Mouse (Mus musculus) lung, embryonic 15.5 days (tissue): Measurements from ENCODE around the gene Eif4g3. TPM values are rescaled to one million over a fixed set of nuclear protein-coding genes. Genes with fewer than 3 reads are reported as not detected.

Experiments used
- ATAC-seq: fragments of 200-750 bp; cut with Nextera tagmentation; 2 replicates; pipeline ENCODE4 v1.8.0; 2017; ENCODE audit warnings: moderate number of reproducible peaks, borderline replicate concordance; ENCODE audit not compliant: low FRiP score, low TSS enrichment; ENCODE audit errors: extremely low read depth
- H3K27ac ChIP-seq: fragments of 300-500 bp; sonication (generic); 2 replicates; pipeline ENCODE4 v1.5.1; 2015; ENCODE audit warnings: moderate library complexity, mild to moderate bottlenecking, inconsistent platforms
- H3K27me3 ChIP-seq: fragments of 300-500 bp; sonication (generic); 2 replicates; pipeline ENCODE4 v1.6.1; 2015; ENCODE audit warnings: inconsistent platforms
- H3K36me3 ChIP-seq: fragments of 300-500 bp; sonication (generic); 2 replicates; pipeline ENCODE4 v1.6.1; 2015; ENCODE audit warnings: inconsistent platforms
- H3K4me1 ChIP-seq: fragments of 300-500 bp; sonication (generic); 2 replicates; pipeline ENCODE4 v1.6.1; 2015; ENCODE audit warnings: inconsistent platforms
- H3K4me2 ChIP-seq: fragments of 300-500 bp; sonication (generic); 2 replicates; pipeline ENCODE4 v1.6.1; 2015; ENCODE audit warnings: inconsistent platforms, mild to moderate bottlenecking, moderate library complexity
- H3K4me3 ChIP-seq: fragments of 300-500 bp; sonication (generic); 2 replicates; pipeline ENCODE4 v1.5.1; 2015; ENCODE audit warnings: mild to moderate bottlenecking, inconsistent platforms
- H3K9ac ChIP-seq: fragments of 300-500 bp; sonication (generic); 2 replicates; pipeline ENCODE4 v1.6.1; 2015; ENCODE audit warnings: inconsistent platforms
- H3K9me3 ChIP-seq: fragments of 300-500 bp; sonication (generic); 2 replicates; pipeline ENCODE4 v1.6.1; 2016; ENCODE audit warnings: inconsistent platforms
- WGBS: fragments of 180-500 bp; shearing (Covaris S2); methylation state at CpG from one replicate; pipeline ENCODE4 v1.1.7; 2015; 5-methylcytosine and 5-hydroxymethylcytosine counted together
- polyA plus RNA-seq: library from polyadenylated mRNA; unstranded; fragments of >200 nt; fragmentation: Nextera tagmentation; extraction: Ambion mirVana; gene quantifications from 2 replicates; pipeline ENCODE4 v1.2.1, GENCODE M21; 2015

Gene Eif4g3
- polyA plus RNA-seq, 1 experiment from 2014 or later, result 29.6 TPM

DNA sequence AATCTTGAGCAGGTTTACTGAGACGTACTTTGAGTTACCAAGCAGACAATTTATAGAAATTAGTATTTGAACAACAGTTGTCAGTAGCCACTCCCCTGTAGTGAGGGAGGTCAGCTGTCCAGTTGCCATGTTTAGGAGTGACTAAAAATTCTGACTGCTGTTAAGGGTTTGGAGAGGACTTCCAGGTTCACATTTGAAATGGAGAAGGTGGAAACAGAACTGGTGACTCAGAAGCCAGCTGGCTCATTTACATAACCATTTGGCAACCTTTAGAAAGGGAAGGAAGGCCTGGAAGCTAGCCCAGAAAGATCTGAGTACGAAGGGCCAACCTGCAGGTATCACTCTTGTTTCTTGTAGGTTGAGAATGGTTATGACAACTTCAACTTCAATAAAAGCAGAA, 75.8 kb downstream of the Eif4g3 start:
- no peak for ATAC-seq
- H3K4me3 ChIP-seq, result no peak overlapping the region

DNA sequence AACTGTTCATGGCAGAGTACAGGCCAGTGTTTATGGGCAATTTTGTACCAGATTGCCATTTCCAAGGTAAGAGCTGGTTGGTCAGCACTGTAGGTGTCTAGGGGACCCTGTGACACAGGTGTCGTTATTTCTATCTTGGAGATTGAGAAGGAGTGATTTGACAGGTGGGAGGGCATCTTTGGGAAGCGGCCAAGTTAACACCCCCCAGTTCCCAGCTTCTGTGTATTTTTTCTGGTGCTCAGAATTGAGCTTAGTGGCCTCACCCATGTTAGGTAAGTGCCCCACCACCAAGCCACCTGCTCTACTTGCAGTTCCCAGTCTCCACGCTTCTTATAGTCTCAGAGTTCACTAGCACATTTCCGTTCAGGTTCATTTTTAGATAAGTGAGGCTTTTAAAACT, 76.5 kb downstream of the Eif4g3 start:
- Histone ChIP-seq H3K27ac (no peak overlapping the region), H3K4me2 (no peak overlapping the region), H3K4me3 (no peak overlapping the region), H3K9ac (no peak overlapping the region), H3K9me3 (no peaks in the 10 kb centered on the region), H3K27me3 (no peaks in the 10 kb centered on the region), H3K36me3 (peaks cover 22% of the 10 kb centered on the region), H3K4me1 (0 out of 2 replicates have a peak, but pooled peaks cover 4% of the 10 kb centered on the region)
- 87% methylated on average over 4 of the region's 4 CpGs for WGBS
- no peak for ATAC-seq

More for the DNA sequence above, 75.8 kb downstream of the Eif4g3 start:
- 51% methylated on average over 2 of the region's 2 CpGs for WGBS
- Histone ChIP-seq H3K9ac (no peak overlapping the region), H3K9me3 (no peaks in the 10 kb centered on the region), H3K4me1 (0 out of 2 replicates have a peak, but pooled peaks cover 4% of the 10 kb centered on the region), H3K27ac (no peak overlapping the region), H3K4me2 (no peak overlapping the region), H3K36me3 (peaks cover 22% of the 10 kb centered on the region), H3K27me3 (no peaks in the 10 kb centered on the region)

DNA sequence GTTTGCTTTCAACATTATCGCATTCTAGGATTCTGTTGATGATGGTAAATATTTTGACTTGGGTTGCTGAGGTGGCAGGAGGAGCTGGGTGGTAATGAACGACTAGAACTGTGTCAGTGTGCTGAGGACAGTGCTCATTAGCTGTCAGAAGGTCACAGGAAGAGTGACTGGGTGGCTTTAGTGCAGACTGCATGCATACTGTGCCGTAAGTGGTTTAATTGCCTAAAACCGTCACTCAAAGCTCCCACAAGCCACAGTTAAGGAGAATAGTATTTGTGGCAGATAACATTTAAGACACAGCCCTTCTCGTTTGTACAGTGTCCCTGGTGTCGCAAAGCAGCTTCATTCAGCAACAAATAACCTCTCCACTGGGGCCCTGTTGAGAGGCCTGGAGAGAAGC, 78.7 kb downstream of the Eif4g3 start:
- 62% methylated on average over 6 of the region's 6 CpGs for WGBS
- no peak overlapping the region for H3K27ac ChIP-seq
- H3K4me2 ChIP-seq, result no peak overlapping the region
- H3K27me3 ChIP-seq, result no peaks in the 10 kb centered on the region
- ATAC-seq, result no peak
- H3K9ac ChIP-seq, result no peak overlapping the region
- no peak overlapping the region for H3K4me3 ChIP-seq
- no peaks in the 10 kb centered on the region for H3K9me3 ChIP-seq
- H3K4me1 ChIP-seq, result 0 out of 2 replicates have a peak, but pooled peaks cover 7% of the 10 kb centered on the region
- peaks cover 16% of the 10 kb centered on the region; the same call in 1 of the 2 replicates for H3K36me3 ChIP-seq

DNA sequence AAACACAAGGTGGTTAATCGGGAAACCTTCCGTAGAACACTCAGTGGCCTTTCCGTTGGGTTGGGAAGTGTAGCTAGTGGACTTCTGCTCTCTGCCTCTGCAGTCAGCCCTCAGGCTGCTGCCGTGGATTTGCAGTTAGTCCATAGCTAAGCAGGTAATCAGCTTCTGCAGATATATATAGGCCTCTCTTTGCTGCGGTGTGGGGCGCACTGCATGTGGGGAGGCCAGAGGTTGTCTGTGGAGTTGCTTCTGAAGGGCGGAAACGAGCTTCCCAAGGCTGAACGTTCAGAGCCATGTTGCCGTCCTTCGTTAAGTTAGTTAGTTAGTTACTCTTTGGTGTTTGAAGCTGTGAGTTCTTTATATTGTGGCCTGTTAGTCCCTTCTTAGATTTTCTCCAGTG, 80.3 kb downstream of the Eif4g3 start:
- peaks cover 11% of the 10 kb centered on the region for H3K36me3 ChIP-seq
- ATAC-seq, result no peak
- no peaks in the 10 kb centered on the region for H3K27me3 ChIP-seq
- 93% methylated on average over 11 of the region's 11 CpGs for WGBS
- H3K9ac ChIP-seq, result no peak overlapping the region
- H3K9me3 ChIP-seq, result no peaks in the 10 kb centered on the region
- H3K4me2 ChIP-seq, result no peak overlapping the region
- no peak overlapping the region for H3K27ac ChIP-seq
- no peak overlapping the region for H3K4me3 ChIP-seq
- 0 out of 2 replicates have a peak, but pooled peaks cover 7% of the 10 kb centered on the region for H3K4me1 ChIP-seq

DNA sequence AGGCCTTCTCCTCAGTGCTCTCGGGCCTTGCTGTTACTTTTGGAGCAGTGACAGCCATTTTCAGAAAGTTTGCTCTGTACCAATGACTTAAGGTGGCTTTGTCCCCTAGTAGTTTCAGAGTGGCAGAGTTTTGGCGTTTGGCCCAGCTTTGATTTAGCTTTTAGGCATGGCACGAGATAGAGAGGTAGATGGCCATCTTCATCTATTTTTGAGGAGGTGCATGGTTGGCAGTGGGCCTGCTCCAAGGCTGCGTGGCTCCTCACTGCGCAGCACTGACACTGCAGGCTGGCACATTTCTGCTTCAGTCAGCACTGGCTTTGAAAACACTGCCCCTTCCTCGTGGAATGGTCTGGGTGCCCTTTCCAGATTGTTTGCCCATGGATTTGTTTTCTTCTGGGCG, 80.7 kb downstream of the Eif4g3 start:
- Histone ChIP-seq H3K27me3 (no peaks in the 10 kb centered on the region), H3K9me3 (no peaks in the 10 kb centered on the region), H3K4me3 (no peak overlapping the region), H3K4me2 (no peak overlapping the region), H3K4me1 (0 out of 2 replicates have a peak, but pooled peaks cover 7% of the 10 kb centered on the region), H3K9ac (no peak overlapping the region), H3K27ac (no peak overlapping the region), H3K36me3 (peaks cover 10% of the 10 kb centered on the region)
- no peak for ATAC-seq
- 62% methylated on average over 7 of the region's 7 CpGs for WGBS

DNA sequence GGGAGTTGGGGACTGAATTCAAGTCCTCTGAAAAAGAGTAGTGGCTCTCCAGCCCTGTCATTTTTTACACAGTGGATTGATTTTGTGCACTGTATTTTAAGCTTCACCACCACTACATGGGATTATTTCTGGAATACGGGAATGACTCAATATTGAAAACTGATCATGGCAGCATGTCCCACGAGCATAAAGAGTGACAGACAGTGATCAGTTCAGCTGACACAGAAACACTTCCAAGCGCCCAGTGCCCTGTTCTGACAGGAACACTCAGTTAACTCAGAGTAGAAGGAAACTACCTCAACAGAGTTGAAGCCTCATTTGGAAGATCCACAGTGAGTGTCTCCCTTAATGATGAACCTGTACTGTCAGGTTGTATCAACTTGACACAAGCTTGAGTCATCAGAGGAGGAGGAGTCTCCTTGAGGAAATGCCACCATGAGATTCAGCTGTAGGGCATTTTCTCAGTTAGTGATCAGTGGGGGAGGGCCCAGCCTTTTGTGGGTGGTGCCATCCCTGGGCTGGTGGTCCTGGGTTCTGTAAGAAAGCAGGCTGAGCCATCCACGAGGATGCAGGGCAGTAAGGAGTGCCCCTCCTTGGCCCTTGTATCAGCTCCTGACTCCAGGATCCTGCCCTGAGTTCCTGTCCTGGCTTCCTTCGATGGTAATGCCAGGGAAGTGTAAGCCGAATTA, 82.2 kb downstream of the Eif4g3 start:
- Histone ChIP-seq H3K4me1 (0 out of 2 replicates have a peak, but pooled peaks cover 7% of the 10 kb centered on the region), H3K4me3 (no peak overlapping the region), H3K27me3 (no peaks in the 10 kb centered on the region), H3K9ac (no peak overlapping the region), H3K36me3 (peaks cover 5% of the 10 kb centered on the region; the same call in 1 of the 2 replicates), H3K4me2 (no peak overlapping the region), H3K9me3 (no peaks in the 10 kb centered on the region), H3K27ac (no peak overlapping the region)
- no peak for ATAC-seq
- WGBS, result 64% methylated on average over 6 of the region's 6 CpGs

DNA sequence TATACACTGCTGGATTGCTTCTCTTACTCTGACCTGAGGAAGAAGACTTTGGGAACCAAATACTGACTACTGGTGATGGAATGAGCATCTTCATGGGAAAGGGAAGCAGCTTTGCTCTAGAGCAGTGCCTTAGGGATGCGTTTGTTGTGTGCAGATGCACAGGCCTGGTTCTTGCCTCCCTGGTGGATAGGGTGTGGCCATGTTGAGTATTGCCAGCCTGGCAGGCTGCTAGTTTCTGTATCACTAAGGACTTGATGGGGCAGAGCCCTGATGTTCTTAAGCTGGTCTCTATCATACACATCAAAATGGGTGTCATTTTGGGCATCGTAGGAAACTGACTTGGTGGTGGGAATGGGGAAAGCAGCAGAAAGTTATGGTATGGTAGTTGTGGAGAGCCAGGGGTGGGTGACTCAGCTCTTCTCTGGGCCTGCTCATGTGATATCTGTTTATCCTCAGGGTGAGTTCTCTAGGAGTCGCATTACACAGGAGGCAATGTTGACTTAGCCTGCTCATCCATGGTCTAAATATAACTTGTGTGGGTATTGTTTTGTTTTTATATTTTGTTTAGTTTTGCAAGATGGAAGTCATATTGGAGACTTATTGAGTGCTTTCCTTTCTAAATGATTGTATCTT, 85.0 kb downstream of the Eif4g3 start:
- no peak for ATAC-seq
- H3K9me3 ChIP-seq, result no peaks in the 10 kb centered on the region
- no peak overlapping the region for H3K4me3 ChIP-seq
- H3K4me1 ChIP-seq, result 0 out of 2 replicates have a peak, but pooled peaks cover 7% of the 10 kb centered on the region
- no peaks in the 10 kb centered on the region for H3K27me3 ChIP-seq
- no peak overlapping the region for H3K27ac ChIP-seq
- no peak overlapping the region for H3K9ac ChIP-seq
- H3K4me2 ChIP-seq, result no peak overlapping the region
- WGBS, result 80% methylated on average over 3 of the region's 3 CpGs
- H3K36me3 ChIP-seq, result peaks cover 9% of the 10 kb centered on the region

DNA sequence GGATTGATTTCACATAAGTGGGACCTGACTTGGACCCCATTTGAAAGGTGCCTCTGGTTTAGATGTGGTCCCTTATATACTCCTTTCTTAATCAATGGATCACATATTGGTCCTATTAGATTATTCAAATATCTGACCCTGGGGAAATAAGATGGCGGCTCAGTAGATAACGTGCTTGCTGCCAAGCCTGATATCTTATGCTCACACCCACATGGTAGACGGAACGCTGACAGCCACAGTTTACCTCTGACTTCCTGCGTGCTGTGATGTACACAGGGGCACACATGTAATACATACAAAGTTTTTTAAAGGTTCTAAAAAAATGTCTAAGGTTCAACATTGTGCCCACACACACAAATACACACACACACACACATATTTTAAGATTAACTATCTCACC, 86.4 kb downstream of the Eif4g3 start:
- no peak for ATAC-seq
- Histone ChIP-seq H3K36me3 (peaks cover 15% of the 10 kb centered on the region), H3K27me3 (no peaks in the 10 kb centered on the region), H3K9ac (no peak overlapping the region), H3K4me3 (no peak overlapping the region), H3K9me3 (no peaks in the 10 kb centered on the region), H3K27ac (no peak overlapping the region), H3K4me1 (0 out of 2 replicates have a peak, but pooled peaks cover 4% of the 10 kb centered on the region), H3K4me2 (no peak overlapping the region)
- WGBS, result 96% methylated on average over 5 of the region's 5 CpGs

DNA sequence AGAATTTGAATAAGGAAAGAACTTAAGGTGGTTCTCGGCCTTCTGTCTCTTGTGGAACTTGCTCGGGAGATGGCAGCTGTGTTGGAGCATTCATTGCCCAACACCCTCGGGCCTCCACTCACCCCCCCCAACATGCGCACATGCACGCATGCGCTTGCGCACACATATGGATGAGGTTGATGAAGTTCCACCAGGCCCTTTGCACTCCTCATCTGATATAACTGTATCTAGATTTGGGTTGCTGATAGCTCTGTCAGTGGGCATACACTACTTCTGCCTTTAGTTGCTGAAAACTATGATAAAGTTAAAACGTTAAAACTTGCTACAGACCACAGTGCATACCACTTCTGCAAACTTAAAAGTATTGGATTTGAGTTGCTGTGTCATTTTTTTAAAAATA, 89.6 kb downstream of the Eif4g3 start:
- Histone ChIP-seq H3K27me3 (no peaks in the 10 kb centered on the region), H3K27ac (no peak overlapping the region), H3K36me3 (peaks cover 24% of the 10 kb centered on the region), H3K9me3 (no peaks in the 10 kb centered on the region), H3K4me1 (peaks cover 7% of the 10 kb centered on the region; the same call in 1 of the 2 replicates), H3K9ac (no peak overlapping the region), H3K4me2 (no peak overlapping the region), H3K4me3 (no peak overlapping the region)
- ATAC-seq, result no peak
- 87% methylated on average over 8 of the region's 8 CpGs for WGBS

DNA sequence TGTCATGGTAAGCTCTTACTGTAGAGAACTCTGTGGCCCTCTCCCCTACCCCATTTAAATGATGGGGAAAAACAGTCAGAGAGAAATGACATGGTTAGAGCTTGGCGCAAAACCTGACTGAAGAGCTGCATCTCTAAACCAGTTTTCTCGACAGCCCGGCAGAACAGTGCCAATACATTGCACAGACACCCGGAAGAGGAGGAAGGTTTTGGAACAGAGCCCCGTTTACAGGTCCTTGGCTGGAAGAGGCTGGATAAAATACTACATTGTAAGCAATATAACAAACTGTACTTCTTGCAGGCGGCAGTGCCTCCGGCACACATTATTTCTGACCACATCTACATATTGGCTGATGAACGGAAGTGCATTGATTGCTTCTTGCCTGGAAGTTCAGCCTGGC, 91.3 kb downstream of the Eif4g3 start:
- H3K9me3 ChIP-seq, result no peaks in the 10 kb centered on the region
- no peaks in the 10 kb centered on the region for H3K27me3 ChIP-seq
- ATAC-seq, result no peak
- H3K4me1 ChIP-seq, result peaks cover 7% of the 10 kb centered on the region; the same call in 1 of the 2 replicates
- no peak overlapping the region for H3K4me2 ChIP-seq
- peaks cover 28% of the 10 kb centered on the region; the same call in 1 of the 2 replicates for H3K36me3 ChIP-seq
- WGBS, result 67% methylated on average over 8 of the region's 8 CpGs
- H3K9ac ChIP-seq, result no peak overlapping the region
- no peak overlapping the region for H3K4me3 ChIP-seq
- no peak overlapping the region for H3K27ac ChIP-seq

DNA sequence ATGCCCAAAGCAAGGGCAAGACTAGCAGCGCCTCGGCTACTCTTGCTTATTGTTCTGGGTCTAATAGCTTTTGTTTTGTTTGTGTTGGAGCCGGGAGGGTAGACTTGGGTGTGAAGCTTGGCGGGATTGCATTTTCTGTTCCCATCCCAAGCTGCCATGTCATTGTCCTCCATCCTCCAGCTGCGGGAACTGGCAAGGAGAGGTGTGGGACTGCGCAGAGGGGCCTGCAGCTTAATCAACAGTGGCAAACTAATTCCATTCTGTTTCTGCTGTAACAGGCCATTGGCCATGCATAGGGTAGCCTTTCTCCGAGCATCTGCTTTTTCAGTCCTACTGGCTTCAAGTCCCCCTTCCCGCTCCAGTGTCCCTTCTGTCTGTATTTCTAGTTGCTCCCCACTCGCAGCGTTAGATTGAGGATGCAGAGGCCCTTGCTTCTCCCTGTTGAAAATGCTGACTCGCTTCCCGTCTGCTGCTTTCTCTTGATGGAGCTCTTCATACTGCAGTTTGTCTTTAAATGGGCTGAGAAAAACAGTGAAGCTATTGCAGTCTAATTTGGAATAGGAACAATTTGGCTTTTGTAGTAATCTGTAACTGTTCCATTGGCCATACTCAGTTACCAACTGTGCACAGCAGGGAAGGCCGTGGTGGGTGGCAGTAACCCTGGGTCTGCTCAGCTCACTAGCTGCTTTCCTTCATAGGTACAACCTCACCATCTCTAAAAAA, 92.2 kb downstream of the Eif4g3 start:
- Histone ChIP-seq H3K36me3 (peaks cover 33% of the 10 kb centered on the region; the same call in 1 of the 2 replicates), H3K9me3 (no peaks in the 10 kb centered on the region), H3K27ac (no peak overlapping the region), H3K4me3 (no peak overlapping the region), H3K4me1 (peaks cover 7% of the 10 kb centered on the region; the same call in 1 of the 2 replicates), H3K27me3 (no peaks in the 10 kb centered on the region), H3K4me2 (no peak overlapping the region), H3K9ac (no peak overlapping the region)
- WGBS, result 87% methylated on average over 13 of the region's 13 CpGs
- no peak for ATAC-seq
